Mouse (Mus musculus) lung, postnatal 0 days (tissue): Measurements from ENCODE around the gene Zmym4. TPM values are rescaled to one million over a fixed set of nuclear protein-coding genes. Genes with fewer than 3 reads are reported as not detected.
"Not testable (repeated sequence)": the region's sequence is repeated elsewhere in the genome, so short reads cannot be mapped to it uniquely, and the experiment has no call there.

Experiments
- ATAC-seq: fragments of 200-750 bp; cut with Nextera tagmentation; 2 replicates; pipeline ENCODE4 v1.8.0; 2017; ENCODE audit warnings: moderate library complexity
- DNase-seq: peaks from one replicate; pipeline ENCODE4 v3.0.0-alpha.2; 2016; ENCODE audit warnings: low spot score
- H3K27ac ChIP-seq: fragments of 300-500 bp; sonication (generic); 2 replicates; pipeline ENCODE4 v1.5.1; 2014; ENCODE audit warnings: antibody characterized with exemption, mild to moderate bottlenecking, low read length, mixed read lengths
- H3K27me3 ChIP-seq: fragments of 300-500 bp; sonication (generic); replicated peaks from 2 replicates; pipeline ENCODE4 v1.6.1; 2014; ENCODE audit warnings: low read length, mixed read lengths; ENCODE audit not compliant: insufficient read depth
- H3K36me3 ChIP-seq: fragments of 300-500 bp; sonication (generic); 2 replicates; pipeline ENCODE4 v1.6.1; 2014; ENCODE audit warnings: low read length, mixed read lengths; ENCODE audit not compliant: insufficient read depth
- H3K4me1 ChIP-seq: fragments of 300-500 bp; sonication (generic); 2 replicates; pipeline ENCODE4 v1.6.1; 2014; ENCODE audit warnings: antibody characterized with exemption, low read depth, low read length, mixed read lengths; ENCODE audit not compliant: insufficient read depth
- H3K4me2 ChIP-seq: fragments of 300-500 bp; sonication (generic); replicated peaks from 2 replicates; pipeline ENCODE4 v1.6.1; 2014; ENCODE audit warnings: low read depth, mild to moderate bottlenecking, low read length, moderate library complexity, mixed read lengths
- H3K4me3 ChIP-seq: fragments of 300-500 bp; sonication (generic); 2 replicates; pipeline ENCODE4 v1.5.1; 2014; ENCODE audit warnings: low read depth, low read length
- H3K9ac ChIP-seq: fragments of 300-500 bp; sonication (generic); replicated peaks from 2 replicates; pipeline ENCODE4 v1.6.1; 2014; ENCODE audit warnings: low read depth, mild to moderate bottlenecking
- H3K9me3 ChIP-seq: fragments of 300-500 bp; sonication (generic); 2 replicates; pipeline ENCODE4 v1.6.1; 2016; ENCODE audit warnings: low read length, mixed read lengths
- CTCF ChIP-seq: IDR thresholded peaks from 2 replicates; pipeline ENCODE4 v1.5.1; 2016; ENCODE audit warnings: antibody characterized with exemption, mild to moderate bottlenecking
- EP300 ChIP-seq: IDR thresholded peaks from 2 replicates; pipeline ENCODE4 v1.6.1; 2016; ENCODE audit warnings: antibody characterized with exemption, mild to moderate bottlenecking, control low read depth
- WGBS: fragments of 180-500 bp; shearing (Covaris S2); extraction: QIAGEN DNeasy Blood & Tissue Kit; methylation state at CpG from one replicate; pipeline ENCODE4 v1.1.7; 2014; 5-methylcytosine and 5-hydroxymethylcytosine counted together
- polyA plus RNA-seq: library from polyadenylated mRNA; unstranded; fragments of >200 nt; fragmentation: Nextera tagmentation; extraction: Ambion mirVana; gene quantifications from 2 replicates; pipeline ENCODE4 v1.2.1, GENCODE M21; 2015

The Zmym4 gene
- 8.6 and 11.7 TPM in 2 replicates for polyA plus RNA-seq

DNA sequence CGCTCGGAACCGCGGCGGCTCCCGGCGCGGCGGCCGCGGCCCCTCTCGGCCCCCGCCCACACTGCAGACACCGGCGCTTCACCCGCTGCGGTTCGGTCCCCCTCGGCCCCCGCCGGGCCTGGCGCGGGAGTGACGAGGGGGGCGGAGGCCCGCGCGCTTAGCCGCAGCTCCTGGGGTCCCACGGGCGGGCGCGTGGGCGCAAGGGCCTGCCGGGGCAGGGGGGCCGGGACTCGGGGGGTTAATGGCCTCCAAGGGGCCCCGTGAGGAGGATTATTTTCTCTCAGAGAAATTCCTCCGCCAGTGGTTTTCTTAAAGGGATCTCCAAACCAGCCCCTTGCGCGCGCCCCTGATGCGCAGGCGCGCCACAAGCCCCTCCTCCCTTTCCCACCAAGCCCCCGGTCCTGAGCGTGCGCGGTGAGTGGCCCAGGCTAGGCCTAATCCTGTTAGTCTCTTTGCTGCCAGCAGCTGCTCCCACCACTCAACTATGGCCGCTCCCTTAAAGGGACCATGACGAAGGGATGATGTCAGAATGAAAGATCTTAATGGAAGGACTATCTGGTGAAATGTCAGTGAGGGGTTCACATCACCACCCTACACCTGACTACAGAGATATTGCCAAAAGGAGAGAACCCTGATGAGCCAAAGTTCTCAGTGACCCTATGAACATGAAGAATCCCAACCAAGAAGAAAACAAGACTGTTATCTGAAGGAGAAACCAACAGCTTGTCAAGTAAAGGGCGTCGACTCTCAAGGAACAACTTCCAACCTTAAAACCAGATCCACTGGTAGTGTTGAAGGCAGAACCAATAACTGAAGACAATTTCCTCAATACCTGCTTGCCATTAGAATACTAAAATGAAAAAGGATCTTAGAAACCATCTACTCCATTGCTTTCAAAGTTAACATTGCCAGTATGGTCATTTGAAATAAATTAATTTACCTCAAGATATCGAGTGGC is at the start of gene Zmym4:
Zmym4 (minus strand) TSS at position 272 of the 958 bp plus-strand sequence.
- Histone ChIP-seq H3K9me3 (no peaks in the 10 kb centered on the region), H3K4me1 (no peaks in the 10 kb centered on the region), H3K36me3 (no peaks in the 10 kb centered on the region), H3K27ac (peak within 1 kb of the TSS; percentile 85), H3K4me2 (peak within 1 kb of the TSS; percentile 78), H3K4me3 (peak within 1 kb of the TSS; percentile 82), H3K9ac (peak within 1 kb of the TSS; percentile 94), H3K27me3 (no peaks in the 10 kb centered on the region)
- DNase-seq (peak; percentile 97), ATAC-seq (peak; percentile 99)
- WGBS: 12% methylated on average over 22 of the region's 54 CpGs
- no peak for TF ChIP-seq CTCF
- TF ChIP-seq EP300: no peak

DNA sequence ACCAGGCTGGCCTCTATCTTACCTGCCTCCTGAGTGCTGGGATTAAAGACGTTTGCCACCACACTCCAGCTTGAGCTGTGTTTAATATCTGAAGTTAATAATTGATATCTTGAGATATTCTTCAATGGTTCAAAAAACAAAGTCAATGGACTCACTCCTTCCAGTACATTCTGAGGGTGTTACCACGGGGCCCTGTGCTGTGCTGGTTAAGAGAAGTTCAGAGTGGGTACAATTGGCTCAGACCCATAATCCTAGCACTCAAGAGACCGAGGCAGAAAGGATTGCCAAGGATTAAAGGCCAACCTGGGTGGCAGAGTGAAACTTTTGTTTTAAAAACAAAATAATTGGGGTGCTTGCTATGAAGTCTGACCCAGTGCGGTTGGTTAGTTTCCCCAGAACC is 48.4 kb upstream of the Zmym4 start:
- Histone ChIP-seq H3K4me3 (no peak overlapping the region), H3K27me3 (no peaks in the 10 kb centered on the region), H3K9ac (no peak overlapping the region), H3K9me3 (no peaks in the 10 kb centered on the region), H3K36me3 (no peaks in the 10 kb centered on the region), H3K27ac (no peak overlapping the region), H3K4me1 (no peaks in the 10 kb centered on the region), H3K4me2 (no peak overlapping the region)
- TF ChIP-seq EP300: no peak
- no peak for TF ChIP-seq CTCF
- DNase-seq: no peak
- WGBS: 72% methylated on average over 4 of the region's 4 CpGs
- no peak for ATAC-seq

DNA sequence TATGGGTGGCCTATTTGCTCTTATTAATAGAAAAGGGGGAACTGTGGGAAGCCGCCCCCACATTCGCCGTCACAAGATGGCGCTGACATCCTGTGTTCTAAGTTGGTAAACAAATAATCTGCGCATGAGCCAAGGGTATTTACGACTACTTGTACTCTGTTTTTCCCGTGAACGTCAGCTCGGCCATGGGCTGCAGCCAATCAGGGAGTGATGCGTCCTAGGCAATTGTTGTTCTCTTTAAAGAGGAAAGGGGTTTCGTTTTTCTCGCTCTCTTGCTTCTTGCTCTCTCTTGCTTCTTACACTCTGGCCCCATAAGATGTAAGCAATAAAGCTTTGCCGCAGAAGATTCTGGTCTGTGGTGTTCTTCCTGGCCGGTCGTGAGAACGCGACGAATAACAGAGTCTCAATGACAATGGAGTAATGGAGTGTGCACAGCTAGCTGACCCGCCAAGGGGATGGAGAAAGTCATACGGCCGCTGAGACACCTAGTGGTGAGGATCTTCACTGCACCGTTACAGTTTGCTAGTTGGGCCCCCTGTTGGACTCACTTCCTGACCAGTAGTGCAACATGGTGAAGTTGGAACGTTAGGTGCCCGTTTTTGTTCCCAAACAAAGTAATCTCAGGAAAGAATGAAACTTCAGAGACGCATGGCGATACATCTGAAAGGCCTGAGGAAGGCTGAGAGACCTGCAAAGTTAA is 47.5 kb upstream of the Zmym4 start:
- not testable (repeated sequence) for H3K4me1 ChIP-seq, H3K27me3 ChIP-seq, H3K36me3 ChIP-seq, H3K9me3 ChIP-seq, H3K9ac ChIP-seq
- Histone ChIP-seq H3K27ac (peak overlapping the region; percentile 66; the same call in 1 of the 2 replicates), H3K4me2 (peak overlapping the region; percentile 19), H3K4me3 (peak overlapping the region; percentile 25; the same call in 1 of the 2 replicates)
- WGBS: 10% methylated on average over 14 of the region's 26 CpGs
- DNase-seq (peak; percentile 93), ATAC-seq (peak; percentile 99)
- peak; percentile 96 for TF ChIP-seq CTCF

DNA sequence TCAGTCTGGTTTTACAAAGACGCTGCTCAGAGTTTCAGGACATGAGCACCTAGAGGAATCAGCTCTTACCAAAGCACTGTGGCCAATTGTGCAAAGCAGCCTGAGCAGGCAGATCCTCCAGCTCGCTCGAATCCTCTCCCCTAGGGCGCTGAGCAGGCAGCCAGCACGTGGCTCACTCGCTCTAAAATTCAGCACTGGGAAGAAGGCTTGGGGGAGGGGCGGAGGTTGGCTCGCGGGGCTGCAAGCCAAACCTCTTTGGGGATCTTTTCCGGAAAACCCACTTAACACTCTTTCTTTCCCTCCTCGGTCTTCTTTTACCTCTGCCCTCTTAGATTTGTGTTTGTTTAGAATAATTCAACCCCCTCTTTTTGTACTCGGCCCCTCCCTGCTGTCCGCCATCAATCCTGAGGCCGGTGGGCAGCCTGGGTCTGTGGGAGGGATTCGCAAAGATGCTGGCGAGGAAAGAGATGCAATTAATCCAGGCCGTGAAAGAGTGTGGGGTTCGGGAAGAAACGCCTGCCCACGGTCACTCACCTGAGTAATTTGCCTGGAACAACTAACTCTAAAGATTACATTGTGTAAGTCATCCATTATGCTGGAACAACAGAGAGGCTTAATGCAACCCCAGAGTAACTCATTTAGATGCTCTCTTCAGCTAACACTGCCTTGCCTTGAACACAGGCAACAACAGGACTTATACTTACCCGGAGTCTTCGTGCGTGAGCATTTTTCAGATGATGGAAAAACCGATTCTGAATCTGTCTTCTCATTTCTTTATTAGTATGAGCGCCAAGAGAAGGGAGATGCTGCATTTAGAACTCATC is 37.4 kb upstream of the Zmym4 start:
- Histone ChIP-seq H3K4me3 (peak overlapping the region; percentile 6; the same call in 1 of the 2 replicates), H3K27ac (no peak overlapping the region), H3K4me2 (peak overlapping the region; percentile 44), H3K9ac (0 out of 2 replicates have a peak overlapping the region, but pooled peaks have one; percentile 4), H3K9me3 (no peaks in the 10 kb centered on the region), H3K36me3 (no peaks in the 10 kb centered on the region), H3K27me3 (no peaks in the 10 kb centered on the region), H3K4me1 (no peaks in the 10 kb centered on the region)
- peak; percentile 43 for DNase-seq
- TF ChIP-seq EP300 (no peak), CTCF (no peak)
- no peak; the same call in 1 of the 2 replicates for ATAC-seq
- WGBS: 22% methylated on average over 25 of the region's 25 CpGs

DNA sequence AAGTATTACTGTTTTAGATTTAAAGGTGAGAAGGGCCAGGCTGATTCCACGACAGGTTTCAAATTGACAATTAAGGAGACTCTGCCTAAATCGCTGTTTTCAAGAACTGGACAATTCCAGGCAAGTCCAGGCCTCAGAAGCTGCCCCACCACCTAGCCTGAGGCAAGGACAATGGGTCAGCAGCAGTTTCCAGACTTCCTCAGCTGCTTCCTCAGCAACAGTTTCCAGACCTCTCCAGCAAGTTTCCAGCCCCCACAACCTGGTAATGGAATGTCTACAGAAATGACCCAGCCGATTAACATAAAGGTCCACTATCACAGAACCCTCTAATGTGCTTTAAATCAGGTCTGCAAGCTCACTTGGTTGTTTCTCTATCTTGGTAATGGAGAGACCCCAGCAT is 36.4 kb upstream of the Zmym4 start:
- H3K4me3 ChIP-seq: no peak overlapping the region
- no peaks in the 10 kb centered on the region for H3K27me3 ChIP-seq
- no peaks in the 10 kb centered on the region for H3K4me1 ChIP-seq
- no peak overlapping the region for H3K27ac ChIP-seq
- DNase-seq (no peak), ATAC-seq (no peak)
- no peaks in the 10 kb centered on the region for H3K36me3 ChIP-seq
- H3K4me2 ChIP-seq: no peak overlapping the region
- TF ChIP-seq EP300: no peak
- no peak for TF ChIP-seq CTCF
- WGBS: 85% methylated on average over 3 of the region's 3 CpGs
- no peak overlapping the region for H3K9ac ChIP-seq
- H3K9me3 ChIP-seq: no peaks in the 10 kb centered on the region
